Mouse (Mus musculus) B cell, adult 2 months (primary cell): ENCODE measurements around the gene Dus2.
A peak's percentile ranks its signal among the peaks of the same experiment; 100 is the strongest.

Experiments
- DNase-seq, 2 experiments: peaks; one replicate each; pipeline ENCODE4 v3.0.0; 2022

Gene Dus2

DNA sequence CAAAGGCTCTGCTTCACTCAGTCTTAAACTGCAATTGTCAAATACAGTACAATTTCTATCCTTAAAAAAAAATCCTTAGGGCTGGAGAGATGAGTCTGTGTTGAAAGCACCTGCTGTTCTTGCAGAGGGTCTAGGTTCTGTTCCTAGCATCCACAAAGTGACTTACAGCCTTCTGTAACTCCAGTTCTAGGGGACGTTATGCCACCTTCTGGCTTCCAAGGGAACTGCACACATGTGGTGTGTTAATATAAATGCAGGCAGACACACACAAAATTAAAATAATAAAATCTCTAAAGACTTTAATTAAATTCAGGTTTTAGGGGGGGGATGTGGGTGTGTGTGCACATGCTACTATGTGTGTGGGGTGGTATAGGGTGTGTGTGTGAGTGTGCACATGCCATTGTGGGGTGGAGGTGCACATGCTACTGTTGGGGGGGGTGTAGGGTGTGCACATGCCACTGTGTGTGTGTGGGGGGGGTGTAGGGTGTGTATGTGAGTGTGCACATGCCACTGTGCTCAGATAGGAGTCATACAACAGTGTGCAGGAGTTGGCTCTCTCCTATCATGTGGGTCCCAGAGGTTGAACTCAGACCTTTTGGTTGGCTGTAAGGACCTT is 86.4 kb downstream of the Dus2 start:
- peak; percentile 26 to 32 for DNase-seq

DNA sequence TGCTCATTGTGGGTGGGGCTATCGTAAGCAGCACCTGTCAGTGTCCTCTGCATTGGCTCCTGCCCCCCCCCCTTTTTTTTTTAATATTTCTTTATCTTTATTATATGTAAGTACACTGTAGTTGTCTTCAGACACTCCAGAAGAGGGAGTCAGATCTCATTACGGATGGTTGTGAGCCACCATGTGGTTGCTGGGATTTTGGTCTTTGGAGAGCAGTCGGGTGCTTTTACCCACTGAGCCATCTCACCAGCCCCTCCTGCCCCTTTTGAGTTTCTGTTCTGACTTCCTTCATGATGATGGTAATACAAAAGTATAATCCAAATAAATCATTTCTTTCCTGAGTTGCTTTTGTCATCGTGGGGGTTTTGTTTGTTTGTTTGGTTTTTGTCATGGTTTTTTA is 111.2 kb downstream of the Dus2 start:
- DNase-seq: no peak
